Mouse (Mus musculus): ENCODE results near the gene Dock3. TPM values are rescaled to one million over a fixed set of nuclear protein-coding genes. Genes with fewer than 3 reads are reported as not detected.
A peak's percentile ranks its signal among the peaks of the same experiment; 100 is the strongest.

Gene Dock3
- polyA plus RNA-seq, 1 experiment = 4.5 TPM

- no peaks in the 10 kb centered on the region for H3K27me3 ChIP-seq (ENCODE audit: control insufficient read depth, insufficient read depth, low read length, poor library complexity, severe bottlenecking)
- H3K4me1 ChIP-seq (ENCODE audit: control insufficient read depth, insufficient read depth, low read length) = peaks cover 9% of the 10 kb centered on the region
- TF ChIP-seq EP300 (IDR thresholded peaks at IDR 0.05; ENCODE audit: insufficient read depth, low read depth, low read length) = no peak
- no peak for TF ChIP-seq CTCF (IDR thresholded peaks at IDR 0.05; ENCODE audit: low read depth, low read length)
- no peak for TF ChIP-seq POLR2A (IDR thresholded peaks at IDR 0.05; ENCODE audit: insufficient read depth, low read length)
- H3K36me3 ChIP-seq (ENCODE audit: control insufficient read depth, insufficient read depth, low read length, poor library complexity, severe bottlenecking) = no peaks in the 10 kb centered on the region
- H3K9me3 ChIP-seq (replicated peaks; ENCODE audit: control insufficient read depth, insufficient read depth, low read length, poor library complexity, severe bottlenecking) = no peaks in the 10 kb centered on the region
- no peak overlapping the region for H3K9ac ChIP-seq (ENCODE audit: low read depth, poor library complexity, severe bottlenecking)
- no peak overlapping the region for H3K27ac ChIP-seq (ENCODE audit: insufficient read depth, low read length)
- H3K4me3 ChIP-seq (ENCODE audit: low read depth, low read length) = no peak overlapping the region
These were observed 45.9 kb upstream of the Dock3 start for GRCm38 (mm10) chr9:107277603-107278002.

DNA sequence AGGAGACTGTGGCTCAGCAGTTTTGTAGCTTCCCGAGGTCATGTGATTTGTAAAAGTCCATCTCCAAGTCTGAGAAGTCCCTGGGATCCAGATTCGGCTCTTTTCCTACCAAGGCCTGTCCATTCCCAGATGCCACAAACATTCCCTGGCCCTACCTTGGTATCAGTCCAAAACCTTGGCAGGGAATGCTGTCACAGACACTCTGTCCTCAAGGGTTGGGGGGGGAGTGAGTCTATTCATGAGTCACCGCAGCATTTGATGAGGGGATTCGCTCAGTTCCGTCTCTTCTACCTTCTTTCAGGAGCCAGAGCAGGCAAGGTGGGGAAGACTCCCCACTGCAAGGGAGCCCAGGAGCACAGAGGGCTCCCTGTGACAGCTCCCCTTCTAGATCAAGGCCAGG is 44.0 kb upstream of the Dock3 start:
- H3K27ac ChIP-seq (ENCODE audit: insufficient read depth, low read length) = no peak overlapping the region
- no peaks in the 10 kb centered on the region for H3K36me3 ChIP-seq (ENCODE audit: control insufficient read depth, insufficient read depth, low read length, poor library complexity, severe bottlenecking)
- H3K4me1 ChIP-seq (ENCODE audit: control insufficient read depth, insufficient read depth, low read length) = peaks cover 6% of the 10 kb centered on the region
- no peaks in the 10 kb centered on the region for H3K27me3 ChIP-seq (ENCODE audit: control insufficient read depth, insufficient read depth, low read length, poor library complexity, severe bottlenecking)
- no peak overlapping the region for H3K9ac ChIP-seq (ENCODE audit: low read depth, poor library complexity, severe bottlenecking)
- H3K4me3 ChIP-seq (ENCODE audit: low read depth, low read length) = no peak overlapping the region
- no peak for TF ChIP-seq EP300 (IDR thresholded peaks at IDR 0.05; ENCODE audit: insufficient read depth, low read depth, low read length)
- TF ChIP-seq CTCF (IDR thresholded peaks at IDR 0.05; ENCODE audit: low read depth, low read length) = no peak
- no peak for TF ChIP-seq POLR2A (IDR thresholded peaks at IDR 0.05; ENCODE audit: insufficient read depth, low read length)
- H3K9me3 ChIP-seq (replicated peaks; ENCODE audit: control insufficient read depth, insufficient read depth, low read length, poor library complexity, severe bottlenecking) = no peaks in the 10 kb centered on the region

DNA sequence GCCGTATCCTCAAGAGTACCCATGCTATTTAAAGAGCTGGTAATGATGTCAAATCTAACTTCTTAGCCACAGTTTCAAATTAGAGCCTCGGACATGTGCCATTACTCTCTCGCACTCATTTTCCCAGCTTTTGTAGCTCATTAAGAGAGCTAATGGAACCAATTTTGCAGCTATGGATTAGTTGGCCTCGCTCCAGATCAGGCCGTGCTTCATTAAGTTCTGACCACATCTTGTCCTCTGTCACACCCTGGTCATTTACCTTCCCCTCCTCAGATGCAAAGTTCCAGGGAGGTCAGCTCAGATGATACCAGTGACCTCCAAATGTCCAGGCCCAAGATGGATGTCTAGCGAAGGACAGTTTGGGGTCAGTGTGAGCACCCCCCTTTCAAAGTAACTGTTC is 43.0 kb upstream of the Dock3 start:
- no peak for TF ChIP-seq CTCF (IDR thresholded peaks at IDR 0.05; ENCODE audit: low read depth, low read length)
- TF ChIP-seq EP300 (IDR thresholded peaks at IDR 0.05; ENCODE audit: insufficient read depth, low read depth, low read length) = no peak
- no peak for TF ChIP-seq POLR2A (IDR thresholded peaks at IDR 0.05; ENCODE audit: insufficient read depth, low read length)
- Histone ChIP-seq H3K27ac (ENCODE audit: insufficient read depth, low read length) (no peak overlapping the region), H3K4me1 (ENCODE audit: control insufficient read depth, insufficient read depth, low read length) (peaks cover 6% of the 10 kb centered on the region), H3K36me3 (ENCODE audit: control insufficient read depth, insufficient read depth, low read length, poor library complexity, severe bottlenecking) (no peaks in the 10 kb centered on the region), H3K9ac (ENCODE audit: low read depth, poor library complexity, severe bottlenecking) (no peak overlapping the region), H3K9me3 (replicated peaks; ENCODE audit: control insufficient read depth, insufficient read depth, low read length, poor library complexity, severe bottlenecking) (no peaks in the 10 kb centered on the region), H3K4me3 (ENCODE audit: low read depth, low read length) (no peak overlapping the region), H3K27me3 (ENCODE audit: control insufficient read depth, insufficient read depth, low read length, poor library complexity, severe bottlenecking) (no peaks in the 10 kb centered on the region)

DNA sequence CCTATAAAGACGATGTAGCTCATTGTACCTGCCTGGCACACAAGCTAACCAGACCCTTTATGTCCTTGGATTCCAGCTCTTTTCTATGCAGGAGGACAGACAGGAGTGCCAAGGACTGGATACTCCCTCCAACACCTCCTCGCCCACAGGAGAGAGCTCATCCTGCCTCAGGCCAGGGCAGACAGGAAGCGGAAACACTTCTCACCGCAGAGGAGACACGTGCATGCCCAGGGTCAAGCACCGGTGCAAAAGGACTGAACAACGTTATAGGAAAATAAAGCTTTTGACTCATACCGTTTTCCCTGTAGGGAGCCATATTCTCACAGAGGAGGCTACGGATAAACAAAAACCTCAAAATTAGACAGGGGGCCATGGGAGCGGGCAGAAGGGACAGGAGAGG is 41.5 kb upstream of the Dock3 start:
- Histone ChIP-seq H3K9ac (ENCODE audit: low read depth, poor library complexity, severe bottlenecking) (no peak overlapping the region), H3K36me3 (ENCODE audit: control insufficient read depth, insufficient read depth, low read length, poor library complexity, severe bottlenecking) (no peaks in the 10 kb centered on the region), H3K4me1 (ENCODE audit: control insufficient read depth, insufficient read depth, low read length) (peaks cover 2% of the 10 kb centered on the region), H3K9me3 (replicated peaks; ENCODE audit: control insufficient read depth, insufficient read depth, low read length, poor library complexity, severe bottlenecking) (no peaks in the 10 kb centered on the region), H3K27ac (ENCODE audit: insufficient read depth, low read length) (no peak overlapping the region), H3K27me3 (ENCODE audit: control insufficient read depth, insufficient read depth, low read length, poor library complexity, severe bottlenecking) (no peaks in the 10 kb centered on the region), H3K4me3 (ENCODE audit: low read depth, low read length) (no peak overlapping the region)
- TF ChIP-seq EP300 (IDR thresholded peaks at IDR 0.05; ENCODE audit: insufficient read depth, low read depth, low read length) = no peak
- no peak for TF ChIP-seq POLR2A (IDR thresholded peaks at IDR 0.05; ENCODE audit: insufficient read depth, low read length)
- no peak for TF ChIP-seq CTCF (IDR thresholded peaks at IDR 0.05; ENCODE audit: low read depth, low read length)

GRCm38 (mm10) chr9:107272284-107272683 is 40.6 kb upstream of the Dock3 start:
- H3K36me3 ChIP-seq (ENCODE audit: control insufficient read depth, insufficient read depth, low read length, poor library complexity, severe bottlenecking) = no peaks in the 10 kb centered on the region
- H3K4me1 ChIP-seq (ENCODE audit: control insufficient read depth, insufficient read depth, low read length) = peaks cover 2% of the 10 kb centered on the region
- H3K9me3 ChIP-seq (replicated peaks; ENCODE audit: control insufficient read depth, insufficient read depth, low read length, poor library complexity, severe bottlenecking) = no peaks in the 10 kb centered on the region
- H3K9ac ChIP-seq (ENCODE audit: low read depth, poor library complexity, severe bottlenecking) = no peak overlapping the region
- TF ChIP-seq CTCF (IDR thresholded peaks at IDR 0.05; ENCODE audit: low read depth, low read length) (no peak), EP300 (IDR thresholded peaks at IDR 0.05; ENCODE audit: insufficient read depth, low read depth, low read length) (no peak), POLR2A (IDR thresholded peaks at IDR 0.05; ENCODE audit: insufficient read depth, low read length) (no peak)
- no peak overlapping the region for H3K27ac ChIP-seq (ENCODE audit: insufficient read depth, low read length)
- no peak overlapping the region for H3K4me3 ChIP-seq (ENCODE audit: low read depth, low read length)
- no peaks in the 10 kb centered on the region for H3K27me3 ChIP-seq (ENCODE audit: control insufficient read depth, insufficient read depth, low read length, poor library complexity, severe bottlenecking)

DNA sequence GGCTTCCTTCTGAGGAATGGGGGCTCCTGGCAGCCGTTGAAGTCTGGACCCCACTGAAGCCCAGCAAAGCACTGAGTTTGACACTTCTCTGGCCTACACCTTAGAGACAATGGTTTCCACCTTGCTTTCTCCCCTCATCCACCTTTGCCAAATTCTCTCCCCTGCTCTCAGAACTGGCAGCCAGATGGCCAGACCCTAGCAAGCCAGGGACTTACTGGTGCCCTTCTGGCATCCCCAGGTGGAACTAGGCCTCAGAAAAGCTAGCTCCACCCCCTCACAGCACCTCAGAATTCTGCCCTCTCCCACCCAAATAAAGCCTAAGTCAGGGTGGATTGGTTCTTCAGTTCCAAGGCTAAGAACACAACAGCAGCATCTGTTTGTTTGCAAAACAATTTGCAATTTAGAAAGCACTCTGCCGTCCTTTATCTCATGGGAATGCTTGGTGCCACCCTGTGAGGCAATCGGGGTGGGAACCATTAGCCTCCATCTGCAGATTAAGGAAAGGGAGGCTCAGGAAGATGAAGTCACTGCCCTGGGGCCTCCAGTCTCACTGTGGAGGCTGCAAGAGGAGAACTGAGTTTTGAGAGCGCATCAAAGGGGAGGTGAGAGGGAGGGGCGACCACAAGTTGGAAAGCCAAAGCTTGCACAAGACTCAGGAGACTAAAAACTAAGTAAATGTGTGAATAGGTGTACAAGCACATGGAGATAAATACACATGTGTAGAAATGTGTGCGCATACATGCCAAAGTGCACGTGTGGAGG is 39.6 kb upstream of the Dock3 start:
- Histone ChIP-seq H3K36me3 (ENCODE audit: control insufficient read depth, insufficient read depth, low read length, poor library complexity, severe bottlenecking) (no peaks in the 10 kb centered on the region), H3K4me3 (ENCODE audit: low read depth, low read length) (no peak overlapping the region), H3K27me3 (ENCODE audit: control insufficient read depth, insufficient read depth, low read length, poor library complexity, severe bottlenecking) (no peaks in the 10 kb centered on the region), H3K27ac (ENCODE audit: insufficient read depth, low read length) (no peak overlapping the region), H3K4me1 (ENCODE audit: control insufficient read depth, insufficient read depth, low read length) (peaks cover 2% of the 10 kb centered on the region), H3K9ac (ENCODE audit: low read depth, poor library complexity, severe bottlenecking) (no peak overlapping the region), H3K9me3 (replicated peaks; ENCODE audit: control insufficient read depth, insufficient read depth, low read length, poor library complexity, severe bottlenecking) (no peaks in the 10 kb centered on the region)
- TF ChIP-seq EP300 (IDR thresholded peaks at IDR 0.05; ENCODE audit: insufficient read depth, low read depth, low read length) = 0 out of 2 replicates have a peak, but pooled peaks have one; percentile 21
- TF ChIP-seq CTCF (IDR thresholded peaks at IDR 0.05; ENCODE audit: low read depth, low read length) = no peak

Measured in ES-Bruce4 (cell line).